Mouse (Mus musculus): ENCODE results near the gene Plbd1. TPM values are rescaled to one million over a fixed set of nuclear protein-coding genes. Genes with fewer than 3 reads are reported as not detected.

The Plbd1 gene
- 16.6 and 20.3 TPM in 2 replicates for polyA plus RNA-seq (2015; fragmentation: Nextera tagmentation; extraction: Ambion mirVana)

GRCm38 (mm10) chr6:136661706-136662016, at the start of gene Plbd1:
TSS of gene Plbd1 (minus strand) at chr6:136661928.
- Histone ChIP-seq H3K9ac (peak within 1 kb of the TSS; percentile 53), H3K4me2 (replicated peaks) (peak within 1 kb of the TSS; percentile 90), H3K4me1 (replicated peaks) (peaks cover 10% of the 10 kb centered on the region), H3K4me3 (replicated peaks) (peak within 1 kb of the TSS; percentile 41), H3K27me3 (replicated peaks) (peaks cover 13% of the 10 kb centered on the region), H3K36me3 (no peaks in the 10 kb centered on the region), H3K9me3 (no peaks in the 10 kb centered on the region), H3K27ac (no peak within 1 kb of the TSS)
- WGBS = 3% methylated on average over 19 of the region's 19 CpGs
- ATAC-seq = peak; percentile 79

DNA sequence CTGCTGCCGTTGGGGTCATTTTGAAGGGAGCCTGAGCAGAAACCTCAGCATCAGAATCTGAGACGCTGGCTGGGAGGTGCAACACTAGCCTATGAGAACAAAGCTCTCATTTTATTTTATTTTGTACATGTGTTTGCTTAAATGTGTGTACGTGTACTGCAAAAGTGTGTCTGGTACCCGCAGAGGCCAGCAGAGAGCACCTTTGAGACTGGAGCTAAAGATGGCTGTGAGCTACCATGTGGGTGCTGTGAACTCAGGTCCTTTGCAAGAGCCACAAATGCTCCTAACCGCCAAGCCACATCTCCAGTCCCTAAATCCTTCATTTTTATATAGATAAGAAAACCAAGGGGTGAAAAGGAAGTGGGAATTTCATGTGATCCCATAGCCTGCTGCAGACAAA, 48.7 kb upstream of the Plbd1 start:
- Histone ChIP-seq H3K27me3 (replicated peaks) (no peaks in the 10 kb centered on the region), H3K27ac (no peak overlapping the region), H3K36me3 (0 out of 2 replicates have a peak, but pooled peaks cover 4% of the 10 kb centered on the region), H3K9me3 (no peaks in the 10 kb centered on the region), H3K4me3 (replicated peaks) (no peak overlapping the region), H3K4me1 (replicated peaks) (no peaks in the 10 kb centered on the region), H3K4me2 (replicated peaks) (no peak overlapping the region), H3K9ac (no peak overlapping the region)
- WGBS = 87% methylated on average over 5 of the region's 5 CpGs
- ATAC-seq = no peak

GRCm38 (mm10) chr6:136708597-136708996, 46.9 kb upstream of the Plbd1 start:
- H3K4me3 ChIP-seq (replicated peaks) = no peak overlapping the region
- no peak for ATAC-seq
- no peaks in the 10 kb centered on the region for H3K27me3 ChIP-seq (replicated peaks)
- H3K27ac ChIP-seq = no peak overlapping the region
- no peak overlapping the region for H3K4me2 ChIP-seq (replicated peaks)
- no peaks in the 10 kb centered on the region for H3K9me3 ChIP-seq
- no peak overlapping the region for H3K9ac ChIP-seq
- H3K36me3 ChIP-seq = 0 out of 2 replicates have a peak, but pooled peaks cover 4% of the 10 kb centered on the region
- 77% methylated on average over 6 of the region's 6 CpGs for WGBS
- H3K4me1 ChIP-seq (replicated peaks) = no peaks in the 10 kb centered on the region

DNA sequence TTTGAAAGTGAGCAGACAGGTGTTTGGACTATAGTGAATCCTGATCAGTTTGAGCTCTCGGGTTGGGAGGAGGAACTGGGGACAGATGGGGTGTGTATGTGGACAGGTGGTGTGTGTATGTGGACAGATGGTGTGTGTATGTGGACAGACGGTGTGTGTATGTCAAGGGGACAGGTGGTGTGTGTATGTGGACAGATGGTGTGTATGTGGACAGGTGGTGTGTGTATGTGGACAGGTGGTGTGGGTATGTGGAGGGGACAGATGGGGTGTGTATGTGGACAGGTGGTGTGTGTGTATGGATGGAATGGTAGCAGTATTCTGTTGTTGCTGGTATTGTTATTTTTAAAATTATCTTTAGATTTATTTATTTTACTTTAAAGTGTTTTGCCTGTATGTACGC, 40.1 kb upstream of the Plbd1 start:
- Histone ChIP-seq H3K27ac (no peak overlapping the region), H3K36me3 (peaks cover 6% of the 10 kb centered on the region; the same call in 1 of the 2 replicates), H3K27me3 (replicated peaks) (no peaks in the 10 kb centered on the region), H3K9me3 (no peaks in the 10 kb centered on the region), H3K4me1 (replicated peaks) (no peaks in the 10 kb centered on the region), H3K9ac (no peak overlapping the region), H3K4me3 (replicated peaks) (no peak overlapping the region), H3K4me2 (replicated peaks) (no peak overlapping the region)
- 82% methylated on average over 3 of the region's 3 CpGs for WGBS
- no peak for ATAC-seq

- Histone ChIP-seq H3K4me1 (replicated peaks) (no peaks in the 10 kb centered on the region), H3K4me2 (replicated peaks) (no peak overlapping the region), H3K9me3 (no peaks in the 10 kb centered on the region), H3K36me3 (peaks cover 6% of the 10 kb centered on the region; the same call in 1 of the 2 replicates), H3K9ac (no peak overlapping the region), H3K27me3 (replicated peaks) (no peaks in the 10 kb centered on the region), H3K4me3 (replicated peaks) (no peak overlapping the region), H3K27ac (no peak overlapping the region)
- no peak for ATAC-seq
- 80% methylated on average over 5 of the region's 5 CpGs for WGBS
Measured at GRCm38 (mm10) chr6:136701185-136701584, 39.5 kb upstream of the Plbd1 start.

DNA sequence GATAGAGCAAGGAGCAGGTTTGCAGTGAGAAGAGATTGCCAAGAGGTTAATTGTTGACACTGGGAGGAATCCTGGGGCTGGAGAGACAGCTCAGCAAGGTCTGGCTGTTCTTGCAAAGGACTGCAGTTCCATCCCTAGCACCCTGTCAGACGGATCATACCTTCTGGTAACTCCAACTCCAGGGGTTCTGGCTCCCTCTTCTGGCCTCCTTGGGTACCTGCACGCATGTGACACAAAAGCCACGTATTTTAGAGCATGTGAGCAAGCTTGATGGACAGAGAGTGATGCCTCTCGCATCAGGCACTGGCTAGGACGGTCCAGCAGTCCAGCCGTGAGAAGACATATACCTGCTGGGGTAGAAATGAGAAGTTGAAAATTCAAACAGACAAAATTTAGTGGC, 29.6 kb upstream of the Plbd1 start:
- WGBS = 95% methylated on average over 6 of the region's 6 CpGs

DNA sequence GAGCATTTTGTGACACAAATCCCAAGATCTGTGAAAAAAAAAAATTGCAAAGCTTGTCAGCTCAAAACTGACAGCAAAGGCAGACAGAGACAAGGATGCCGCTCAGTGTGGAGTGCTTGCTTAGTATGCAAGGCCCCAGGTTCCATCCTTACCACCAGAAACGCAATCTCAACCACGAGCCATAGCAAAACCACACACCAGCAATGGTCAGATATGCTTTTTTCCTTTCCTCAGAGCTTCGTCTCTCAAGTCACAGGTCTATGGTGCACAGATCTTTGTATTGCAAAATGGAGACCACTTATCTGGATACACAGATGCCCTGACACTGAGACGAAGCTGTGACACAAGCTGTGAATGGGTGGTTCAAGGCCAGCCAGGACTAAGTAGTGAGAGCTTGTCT, 28.8 kb upstream of the Plbd1 start:
- Histone ChIP-seq H3K4me3 (replicated peaks) (no peak overlapping the region), H3K9me3 (no peaks in the 10 kb centered on the region), H3K36me3 (no peaks in the 10 kb centered on the region), H3K27me3 (replicated peaks) (no peaks in the 10 kb centered on the region), H3K27ac (0 out of 2 replicates have a peak overlapping the region, but pooled peaks have one; percentile 1), H3K4me1 (replicated peaks) (0 out of 2 replicates have a peak, but pooled peaks cover 5% of the 10 kb centered on the region), H3K9ac (no peak overlapping the region), H3K4me2 (replicated peaks) (no peak overlapping the region)
- ATAC-seq = no peak
- 84% methylated on average over 5 of the region's 5 CpGs for WGBS

More for the DNA sequence above, 29.6 kb upstream of the Plbd1 start:
- no peaks in the 10 kb centered on the region for H3K36me3 ChIP-seq
- no peaks in the 10 kb centered on the region for H3K27me3 ChIP-seq (replicated peaks)
- no peak overlapping the region for H3K4me3 ChIP-seq (replicated peaks)
- 0 out of 2 replicates have a peak, but pooled peaks cover 5% of the 10 kb centered on the region for H3K4me1 ChIP-seq (replicated peaks)
- no peaks in the 10 kb centered on the region for H3K9me3 ChIP-seq
- H3K9ac ChIP-seq = no peak overlapping the region
- no peak overlapping the region for H3K27ac ChIP-seq
- H3K4me2 ChIP-seq (replicated peaks) = no peak overlapping the region
- no peak for ATAC-seq

GRCm38 (mm10) chr6:136689790-136690413, 28.2 kb upstream of the Plbd1 start:
- Histone ChIP-seq H3K4me1 (replicated peaks) (0 out of 2 replicates have a peak, but pooled peaks cover 5% of the 10 kb centered on the region), H3K4me2 (replicated peaks) (no peak overlapping the region), H3K27ac (peak overlapping the region; percentile 1; the same call in 1 of the 2 replicates), H3K27me3 (replicated peaks) (no peaks in the 10 kb centered on the region), H3K9me3 (no peaks in the 10 kb centered on the region), H3K4me3 (replicated peaks) (no peak overlapping the region), H3K9ac (no peak overlapping the region), H3K36me3 (no peaks in the 10 kb centered on the region)
- ATAC-seq = no peak
- 39% methylated on average over 15 of the region's 15 CpGs for WGBS

DNA sequence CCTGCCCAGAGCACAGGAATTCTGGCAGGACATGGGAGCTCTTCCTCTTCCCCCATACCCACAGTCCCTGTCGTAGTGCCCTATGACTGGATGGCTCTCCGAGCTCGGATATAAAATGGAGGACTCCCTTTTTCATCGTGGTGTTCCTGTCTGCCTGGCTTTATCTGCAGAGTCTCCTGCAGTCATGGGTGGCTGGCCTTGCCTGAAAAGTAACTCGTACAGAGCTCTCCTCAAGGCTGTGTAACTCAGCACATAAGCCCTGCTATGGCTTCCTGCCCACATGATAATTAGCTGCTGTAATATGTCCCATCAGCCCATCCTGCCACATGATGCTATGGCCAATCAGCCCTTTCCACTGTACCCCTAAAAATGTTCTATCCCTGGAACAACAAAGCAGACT, 23.7 kb upstream of the Plbd1 start:
- 0 out of 2 replicates have a peak, but pooled peaks cover 5% of the 10 kb centered on the region for H3K4me1 ChIP-seq (replicated peaks)
- ATAC-seq = no peak
- no peaks in the 10 kb centered on the region for H3K27me3 ChIP-seq (replicated peaks)
- no peak overlapping the region for H3K9ac ChIP-seq
- no peak overlapping the region for H3K4me3 ChIP-seq (replicated peaks)
- no peak overlapping the region for H3K4me2 ChIP-seq (replicated peaks)
- no peak overlapping the region for H3K27ac ChIP-seq
- WGBS = 76% methylated on average over 5 of the region's 5 CpGs
- no peaks in the 10 kb centered on the region for H3K36me3 ChIP-seq
- H3K9me3 ChIP-seq = no peaks in the 10 kb centered on the region

DNA sequence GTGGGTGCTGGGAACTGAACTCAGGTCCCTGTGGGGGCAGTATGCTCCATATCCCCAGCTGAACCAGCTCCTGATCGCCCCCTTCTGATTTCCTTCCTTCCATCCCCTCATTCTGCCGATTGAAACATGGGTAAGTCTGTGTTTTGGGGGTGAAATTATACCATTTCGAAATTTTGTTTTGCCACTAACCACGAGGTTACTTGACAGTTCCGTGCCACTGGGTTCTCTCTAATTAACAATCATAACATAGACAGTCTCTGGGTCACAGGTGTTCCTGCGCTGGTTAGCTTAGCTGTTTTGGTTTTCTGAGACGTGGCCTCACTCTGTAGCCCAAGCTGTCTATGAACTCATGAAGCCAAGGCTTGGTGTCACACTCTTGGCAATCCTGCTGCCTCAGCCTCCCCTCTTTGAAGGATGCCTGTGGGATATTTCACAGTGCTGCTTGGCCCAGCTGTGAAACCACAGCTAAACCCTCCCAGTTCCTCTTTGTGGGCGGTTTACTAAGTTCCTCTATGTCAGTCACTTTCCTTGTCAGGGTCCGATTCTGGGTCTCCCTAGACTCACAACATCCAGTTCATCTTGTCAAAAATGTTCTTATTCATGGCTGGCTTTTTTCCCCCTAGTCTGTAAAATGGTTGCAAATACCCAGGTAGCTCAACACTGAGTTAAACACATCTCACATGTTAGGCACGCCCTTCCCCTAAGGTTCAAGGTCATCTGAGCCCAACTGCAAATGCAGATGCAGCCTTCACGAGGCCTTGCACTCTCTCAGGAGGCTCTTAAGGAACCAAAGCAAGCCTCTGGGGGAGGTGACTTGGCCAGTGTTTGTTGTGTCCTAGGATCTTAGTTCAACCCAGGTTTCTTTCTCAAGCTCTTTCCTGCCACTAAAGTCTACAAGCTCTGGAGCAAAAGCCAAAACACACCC, 21.9 kb upstream of the Plbd1 start:
- H3K36me3 ChIP-seq = no peaks in the 10 kb centered on the region
- no peak overlapping the region for H3K27ac ChIP-seq
- no peaks in the 10 kb centered on the region for H3K9me3 ChIP-seq
- 82% methylated on average over 11 of the region's 11 CpGs for WGBS
- ATAC-seq = no peak
- H3K4me1 ChIP-seq (replicated peaks) = no peaks in the 10 kb centered on the region
- no peak overlapping the region for H3K4me2 ChIP-seq (replicated peaks)
- H3K4me3 ChIP-seq (replicated peaks) = no peak overlapping the region
- no peak overlapping the region for H3K9ac ChIP-seq
- H3K27me3 ChIP-seq (replicated peaks) = no peaks in the 10 kb centered on the region

DNA sequence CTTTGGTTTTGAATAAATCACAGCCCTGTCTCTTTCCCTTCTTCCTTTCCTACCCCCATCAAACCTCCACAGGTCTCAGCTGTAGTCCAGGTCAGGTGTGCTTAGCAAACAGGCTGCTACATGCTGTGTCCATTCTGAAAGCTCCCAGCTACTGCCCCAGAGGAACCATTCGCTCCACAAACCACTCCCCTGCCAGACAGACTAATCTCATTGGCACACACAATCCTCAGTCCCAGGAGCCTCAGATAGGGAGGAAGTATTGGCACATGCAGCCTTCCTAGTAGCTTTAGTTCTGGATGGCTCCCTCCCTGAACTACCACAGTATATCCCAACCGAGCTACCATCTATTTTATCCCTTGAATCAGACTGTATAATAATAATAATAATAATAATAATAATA, 17.7 kb upstream of the Plbd1 start:
- Histone ChIP-seq H3K27me3 (replicated peaks) (no peaks in the 10 kb centered on the region), H3K4me3 (replicated peaks) (no peak overlapping the region), H3K36me3 (no peaks in the 10 kb centered on the region), H3K4me1 (replicated peaks) (no peaks in the 10 kb centered on the region), H3K4me2 (replicated peaks) (no peak overlapping the region), H3K9ac (no peak overlapping the region), H3K9me3 (no peaks in the 10 kb centered on the region), H3K27ac (no peak overlapping the region)
- 12% methylated on average over 2 of the region's 2 CpGs for WGBS
- no peak for ATAC-seq

- Histone ChIP-seq H3K27ac (no peak overlapping the region), H3K36me3 (no peaks in the 10 kb centered on the region), H3K9me3 (no peaks in the 10 kb centered on the region), H3K9ac (no peak overlapping the region), H3K27me3 (replicated peaks) (no peaks in the 10 kb centered on the region), H3K4me1 (replicated peaks) (no peaks in the 10 kb centered on the region; the same call in 1 of the 2 replicates), H3K4me2 (replicated peaks) (no peak overlapping the region), H3K4me3 (replicated peaks) (no peak overlapping the region)
- no peak for ATAC-seq
- 88% methylated on average over 6 of the region's 6 CpGs for WGBS
Measured at GRCm38 (mm10) chr6:136674935-136675334, 13.2 kb upstream of the Plbd1 start.
